Mouse (Mus musculus) layer of hippocampus, postnatal 10 days (tissue): ENCODE results near the gene Abcf2. TPM values are rescaled to one million over a fixed set of nuclear protein-coding genes. Genes with fewer than 3 reads are reported as not detected.
"Not testable (repeated sequence)": the region's sequence is repeated elsewhere in the genome, so short reads cannot be mapped to it uniquely, and the experiment has no call there.

Source experiments
- DNase-seq, 2 experiments: peaks; one replicate each; pipeline ENCODE4 v3.0.0; 2021; ENCODE audit warnings: low spot score in 2 of 2
- total RNA-seq, 2 experiments: library from RNA; stranded (reverse); gene quantifications; 2 replicates each; pipeline ENCODE4 v1.2.3; 2021

The Abcf2 gene
- total RNA-seq, 2 experiments from 2014 or later: 53.2 to 57.3 TPM

DNA sequence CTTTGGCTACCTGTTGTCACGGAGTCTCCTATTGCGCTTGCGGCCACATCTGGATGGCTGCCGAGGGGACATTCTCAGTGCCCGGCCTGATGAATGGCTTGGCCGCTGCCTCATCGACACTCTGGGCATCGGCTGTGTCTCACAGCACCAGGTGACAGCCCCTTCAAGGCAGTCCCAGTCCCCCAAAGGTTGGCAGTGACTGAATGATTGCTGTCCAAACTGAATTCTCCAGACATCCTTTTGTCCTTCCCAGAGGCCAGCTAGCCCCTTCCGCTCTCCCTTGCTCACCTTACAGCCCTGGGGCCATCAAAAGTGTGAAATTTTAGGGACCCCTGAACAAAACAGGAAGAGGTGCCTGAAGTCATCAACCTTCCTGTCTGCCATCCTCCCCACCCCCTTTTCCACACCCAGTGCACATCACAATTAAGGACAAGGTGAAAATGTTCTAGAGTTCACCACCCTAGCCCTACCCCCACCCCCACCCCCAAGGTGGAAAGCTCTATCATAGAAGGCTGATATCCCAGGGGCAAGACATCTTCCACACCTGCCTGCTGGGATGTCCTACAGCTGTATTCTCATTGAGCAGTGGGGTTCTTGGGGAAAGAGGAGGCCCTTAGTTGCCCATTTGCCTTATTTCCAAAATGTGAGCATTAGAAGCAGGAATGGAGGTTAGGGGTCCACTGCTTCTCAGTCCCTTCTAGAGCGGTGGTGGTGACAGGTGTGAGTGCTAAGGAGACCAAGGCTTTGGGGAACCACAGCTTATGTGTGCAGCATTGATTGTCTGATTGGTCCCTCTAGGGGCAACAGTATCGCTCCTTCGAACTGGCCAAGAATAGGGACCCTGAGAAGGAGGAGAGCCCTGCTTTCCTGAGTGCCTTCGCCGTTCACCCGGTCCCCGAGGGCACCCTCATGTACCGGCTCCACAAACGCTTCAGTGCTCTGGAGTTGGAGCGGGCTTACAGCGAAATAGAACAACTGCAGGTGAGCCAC is 12.5 kb upstream of the Abcf2 start:
- peak in 1 of 2 experiments; percentile 23 for DNase-seq

DNA sequence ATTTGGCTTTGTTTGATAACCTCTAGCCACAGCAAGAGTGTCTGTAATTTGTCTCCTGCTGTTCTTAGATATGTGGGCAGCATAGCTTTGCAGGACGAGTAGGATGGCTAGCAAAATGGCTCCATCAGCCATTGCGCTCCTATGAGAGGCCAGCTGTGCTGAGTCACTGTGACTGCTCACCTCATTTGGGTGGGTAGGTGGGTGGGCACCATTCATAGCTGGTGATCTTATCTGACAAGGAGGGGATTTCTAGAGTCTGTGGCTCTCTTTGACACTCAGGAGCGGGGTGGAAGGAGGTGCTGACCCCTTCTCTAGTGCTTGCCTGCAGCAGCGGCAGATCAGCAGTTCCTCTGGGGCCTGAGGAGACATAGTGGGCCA is 9.9 kb upstream of the Abcf2 start:
- DNase-seq: peak; percentile 34 to 39

DNA sequence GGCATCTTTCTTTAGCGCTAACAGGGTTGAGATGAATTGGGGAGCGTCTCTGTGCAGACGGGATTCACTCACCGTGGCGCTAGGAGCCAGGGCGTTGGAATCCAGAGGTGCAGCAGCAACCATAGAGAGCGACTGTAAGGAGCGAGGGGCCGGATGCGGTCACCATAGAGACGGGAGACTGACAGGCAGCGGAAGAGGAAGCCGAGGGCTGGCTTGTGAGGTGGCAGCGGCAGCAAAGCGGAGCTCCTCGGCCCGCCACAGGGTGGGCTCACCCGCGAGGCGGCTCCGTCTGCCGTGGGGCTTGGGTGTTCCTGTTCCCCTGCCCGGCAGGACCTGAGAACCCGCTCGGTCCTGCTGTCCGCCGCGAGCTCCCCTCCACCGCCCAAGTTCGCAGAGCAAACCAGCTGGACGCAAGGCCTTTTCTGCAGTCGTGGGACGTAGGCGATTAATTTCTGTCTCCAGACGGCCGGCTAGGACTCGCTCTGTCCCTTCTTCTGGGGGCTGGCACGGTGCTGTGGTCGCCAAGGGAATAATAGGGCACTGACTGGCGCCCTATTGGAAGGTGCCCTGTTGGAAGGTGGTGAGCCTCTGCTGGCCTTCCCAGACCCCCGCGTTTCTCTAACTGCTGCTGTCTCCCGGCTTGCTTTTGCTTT is 9.4 kb upstream of the Abcf2 start, which contains the start of gene Chpf2:
Chpf2 (plus strand) TSS at position 195 of the 653 bp plus-strand sequence.
- peak; percentile 77 to 83 for DNase-seq

DNA sequence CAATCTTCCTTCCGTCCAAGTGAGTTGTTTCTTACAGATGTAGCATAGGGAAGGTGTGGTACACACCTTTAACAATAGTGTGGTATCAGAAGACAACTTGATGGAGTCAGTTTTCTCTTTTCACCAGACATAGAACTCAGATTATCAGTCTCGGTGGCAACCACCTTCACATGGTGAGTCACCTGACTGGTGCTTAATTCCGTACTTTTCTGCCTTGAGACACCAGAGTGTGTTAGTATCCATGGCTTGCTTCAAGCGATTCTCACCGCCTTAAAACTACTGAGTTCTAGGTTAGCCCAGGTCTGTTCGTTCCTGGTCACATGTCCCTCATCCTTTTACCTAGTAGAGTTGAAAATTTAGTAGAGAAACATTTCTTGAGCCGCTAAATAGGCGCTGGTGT is 8.8 kb upstream of the Abcf2 start:
- DNase-seq: no peak

DNA sequence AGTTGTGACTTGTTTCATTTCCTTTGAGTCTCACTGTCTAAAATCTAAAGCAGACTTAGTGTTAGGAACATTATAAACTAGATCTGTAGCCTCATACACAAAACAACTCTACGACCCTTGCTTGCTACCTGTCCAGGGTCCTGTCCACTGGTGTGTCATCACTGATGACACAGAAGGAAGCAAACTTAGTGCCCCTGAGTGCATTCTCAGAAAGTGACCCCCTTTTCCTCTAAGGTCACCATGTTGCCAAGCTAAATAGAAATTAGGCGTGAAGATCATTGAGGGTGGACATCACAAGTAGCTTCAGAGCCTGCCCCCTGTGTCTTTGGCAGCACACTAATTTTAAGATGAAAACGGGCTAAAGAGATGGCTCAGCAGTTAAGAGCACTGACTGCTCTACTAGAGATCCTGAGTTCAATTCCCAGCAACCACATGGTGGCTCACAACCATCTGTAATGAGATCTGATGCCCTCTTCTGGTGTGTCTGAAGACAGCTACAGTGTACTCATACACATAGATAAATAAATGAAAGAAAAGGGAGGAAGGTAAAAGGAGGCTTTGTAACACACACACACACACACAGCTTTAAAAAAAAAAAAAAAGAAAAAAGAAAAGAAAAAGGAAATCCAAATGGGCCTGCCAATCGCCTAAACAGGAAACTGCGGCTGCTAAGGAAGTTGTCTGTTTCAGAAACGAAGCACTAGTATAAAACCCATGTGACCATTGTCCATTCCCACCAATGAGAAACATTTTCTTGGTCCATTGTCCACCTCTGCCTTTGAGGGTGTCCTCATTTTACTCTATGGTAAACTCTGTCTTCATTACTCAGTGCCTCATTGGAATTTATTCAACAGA is 1.1 kb upstream of the Abcf2 start:
- DNase-seq: no peak

DNA sequence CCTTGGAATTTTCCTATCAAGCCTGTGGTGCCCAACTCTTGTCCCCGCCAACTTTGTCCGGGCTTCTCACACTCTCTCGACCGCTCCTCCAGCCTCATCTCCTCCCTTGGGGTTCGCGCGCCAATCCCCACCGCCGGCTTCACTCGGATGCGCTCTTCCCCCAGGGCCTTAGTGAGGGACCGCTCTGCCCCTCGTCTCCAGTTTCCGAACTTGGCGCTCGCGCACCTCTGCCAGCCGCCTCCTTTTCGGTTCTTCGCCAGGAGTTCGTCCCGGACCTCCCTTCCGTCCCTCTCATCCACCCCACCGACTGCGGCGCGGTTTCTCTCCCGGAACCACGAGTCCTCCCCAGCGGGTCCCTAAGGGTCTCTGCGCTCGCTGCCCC is 475 bp downstream of the Abcf2 start:
- no peak for DNase-seq

DNA sequence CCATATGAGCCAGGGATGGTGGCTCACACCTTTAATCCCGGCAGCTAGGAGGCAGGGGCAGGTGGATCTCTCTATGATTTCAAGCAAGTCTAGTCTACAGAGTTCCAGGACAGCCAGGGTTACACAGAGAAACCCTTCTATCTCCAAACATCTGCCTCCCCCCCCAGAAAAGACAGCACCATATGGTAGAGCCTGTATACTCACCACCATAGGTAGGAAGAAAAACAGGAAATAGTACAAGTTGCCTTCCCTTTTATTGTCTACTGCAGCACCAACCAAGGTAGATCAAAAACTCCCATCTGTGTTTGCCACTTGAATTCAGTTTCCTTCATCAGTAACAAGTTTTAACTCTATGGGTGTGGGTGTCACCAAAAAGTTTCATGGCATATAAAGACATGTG is 1.3 kb downstream of the Abcf2 start:
- DNase-seq: no peak

DNA sequence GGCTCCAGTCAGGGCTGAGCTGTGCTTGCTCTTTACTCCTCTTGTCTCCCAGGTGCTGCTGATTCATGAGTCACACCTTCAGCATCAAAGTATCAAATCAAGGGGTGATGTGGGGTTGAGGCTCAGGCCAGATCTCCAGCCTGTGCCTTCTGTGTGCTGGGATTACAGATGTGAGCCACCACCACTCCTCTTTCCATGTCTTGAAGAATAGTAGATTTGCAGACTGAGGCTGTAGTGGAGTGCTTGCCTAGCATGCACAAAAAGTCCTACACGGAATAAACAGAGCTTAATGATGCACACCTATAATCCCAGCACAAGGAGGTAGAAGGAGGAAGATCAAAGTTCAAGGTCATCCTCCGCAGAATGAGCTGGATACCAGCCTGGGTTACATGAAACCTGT is 20.6 kb downstream of the Abcf2 start, which contains the start of gene 4931409K22Rik:
4931409K22Rik (minus strand) TSS at position 101 of the 400 bp plus-strand sequence.
- DNase-seq: no peak

DNA sequence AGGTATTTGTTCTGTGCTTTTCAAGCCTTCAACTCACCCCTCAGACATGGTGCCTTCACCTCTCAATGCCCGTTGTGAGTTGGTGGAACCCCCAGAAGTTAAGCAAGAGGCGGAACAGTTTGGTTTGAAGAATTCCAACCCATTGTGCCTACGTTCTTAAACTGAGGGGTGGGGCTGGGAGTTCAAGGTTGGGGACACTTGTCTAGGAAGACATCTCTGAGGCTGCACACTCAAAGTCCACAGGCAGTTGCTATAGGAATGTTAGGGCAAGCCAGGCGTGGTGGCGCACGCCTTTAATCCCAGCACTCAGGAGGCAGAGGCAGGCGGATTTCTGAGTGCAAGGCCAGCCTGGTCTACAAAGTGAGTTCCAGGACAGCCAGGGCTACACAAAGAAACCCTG is 21.9 kb downstream of the Abcf2 start:
- not testable (repeated sequence) for DNase-seq

DNA sequence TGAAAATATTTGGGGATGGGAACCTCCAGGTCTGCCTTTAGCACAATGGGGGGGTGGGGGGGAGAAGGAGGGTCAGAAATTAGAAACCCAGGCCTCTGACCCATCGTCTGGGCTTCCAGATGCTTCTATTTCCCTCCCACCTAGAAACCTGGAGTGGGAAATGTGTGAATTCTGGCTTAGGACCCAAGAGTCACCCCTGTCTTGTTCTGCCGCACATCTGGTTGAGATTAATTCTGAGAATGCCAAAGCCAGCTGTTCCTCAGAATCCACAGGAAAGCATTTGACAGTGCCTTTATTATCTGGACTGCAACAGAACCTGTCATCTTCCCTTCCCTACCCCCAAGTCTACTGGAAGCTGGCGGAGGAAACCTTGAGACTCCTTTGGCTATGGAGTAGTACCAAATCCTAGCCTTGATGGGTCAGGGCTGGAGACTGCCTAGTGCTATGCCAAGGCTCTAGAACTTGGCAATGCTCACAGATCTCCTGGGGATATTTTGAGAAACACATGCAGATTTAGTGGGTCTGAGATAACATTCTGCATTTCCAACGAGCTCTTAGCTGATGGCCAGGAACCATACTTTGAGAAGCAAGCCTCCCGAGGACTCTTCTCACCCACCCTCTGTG is 23.5 kb downstream of the Abcf2 start:
- no peak for DNase-seq

DNA sequence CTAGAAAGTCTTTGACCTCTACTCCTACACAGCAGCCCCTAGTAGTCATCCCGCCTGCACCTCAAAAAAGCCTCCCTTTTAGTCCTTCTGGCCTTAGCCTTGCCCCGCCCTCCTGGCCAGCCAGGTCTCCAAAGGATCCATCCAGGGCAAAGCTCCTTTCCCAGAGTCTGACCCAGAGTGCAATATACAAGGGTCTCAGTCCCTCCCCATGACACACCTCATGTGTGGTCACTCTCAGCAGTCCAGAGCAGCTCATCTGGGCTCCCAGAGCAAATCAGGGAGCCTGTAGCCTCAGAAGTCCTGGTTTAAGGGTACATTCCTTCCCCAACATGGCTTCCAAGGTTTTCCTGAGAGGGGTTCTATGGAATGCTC is 26.0 kb downstream of the Abcf2 start:
- DNase-seq: no peak

DNA sequence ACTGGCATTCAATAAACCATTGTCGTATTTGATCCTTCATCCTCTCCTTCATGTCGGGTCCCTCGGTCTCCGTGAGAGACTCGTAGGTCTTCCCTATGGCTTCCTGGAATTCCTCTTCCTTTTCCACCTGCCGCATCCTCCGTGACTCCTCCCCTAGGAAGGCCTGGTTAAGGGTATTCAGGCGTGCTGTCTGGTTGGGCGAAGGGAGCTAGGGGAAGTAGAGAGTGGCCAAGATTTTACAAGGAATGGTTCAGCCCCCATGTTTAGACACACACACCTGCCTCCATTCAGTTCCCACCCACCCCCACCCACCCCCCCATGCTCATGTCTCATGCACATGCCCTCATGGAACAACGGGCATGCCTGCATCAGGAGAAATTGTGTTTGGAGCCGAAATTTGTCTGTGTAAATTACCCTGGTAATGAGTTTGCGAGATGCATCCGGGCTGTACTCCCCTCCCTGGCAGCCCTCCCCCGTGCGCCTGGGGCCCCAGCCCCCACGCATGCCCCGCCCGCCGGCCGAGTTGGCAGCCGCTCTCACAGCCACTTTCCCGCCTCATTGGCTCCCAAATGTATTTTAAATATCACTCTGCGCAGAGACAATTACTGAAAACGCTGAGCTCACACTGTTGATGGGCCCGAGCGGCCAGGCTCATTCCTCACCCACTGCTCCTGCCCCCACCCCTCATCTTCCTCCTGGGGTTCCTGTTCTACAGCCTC is 26.5 kb downstream of the Abcf2 start:
- DNase-seq: peak; percentile 60 to 77

DNA sequence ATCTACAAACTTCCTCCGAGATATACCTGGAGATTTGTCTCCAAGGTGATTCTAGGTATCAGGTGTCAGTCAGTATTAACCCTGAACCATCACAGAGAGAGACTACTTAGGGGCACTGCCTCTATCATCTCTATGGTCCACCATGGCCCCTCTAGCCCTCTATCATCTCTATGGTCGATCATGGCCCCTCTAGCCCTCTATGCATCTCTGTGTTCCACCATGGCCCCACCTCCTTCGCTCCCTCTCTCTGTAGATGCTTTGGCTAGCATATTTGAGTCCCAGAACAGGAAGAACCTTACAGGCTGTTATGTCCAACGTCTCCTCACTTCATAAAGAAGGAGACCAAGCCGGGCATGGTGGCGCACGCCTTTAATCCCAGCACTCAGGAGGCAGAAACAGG is 34.6 kb downstream of the Abcf2 start:
- DNase-seq: no peak

DNA sequence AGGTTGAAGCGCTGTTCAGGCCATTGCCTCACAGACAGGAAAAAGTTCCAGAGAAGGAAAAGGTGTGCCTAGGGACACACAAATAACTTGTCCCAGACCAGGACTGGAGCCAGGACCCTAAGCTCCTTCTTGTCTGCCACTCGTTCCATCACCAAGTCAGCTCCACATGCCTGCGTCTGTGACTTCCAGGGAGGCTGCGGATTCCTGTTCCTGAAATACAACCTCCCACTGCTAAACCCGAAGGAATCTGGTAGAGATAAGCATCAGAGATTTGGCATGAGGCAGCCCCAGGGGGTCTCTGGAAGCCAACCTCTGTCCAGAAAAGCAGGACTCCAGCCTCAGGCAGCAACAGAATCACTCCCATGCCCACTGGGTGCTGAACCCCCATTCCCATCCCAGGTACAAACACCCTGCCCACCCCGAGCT is 36.1 kb downstream of the Abcf2 start:
- DNase-seq: no peak

DNA sequence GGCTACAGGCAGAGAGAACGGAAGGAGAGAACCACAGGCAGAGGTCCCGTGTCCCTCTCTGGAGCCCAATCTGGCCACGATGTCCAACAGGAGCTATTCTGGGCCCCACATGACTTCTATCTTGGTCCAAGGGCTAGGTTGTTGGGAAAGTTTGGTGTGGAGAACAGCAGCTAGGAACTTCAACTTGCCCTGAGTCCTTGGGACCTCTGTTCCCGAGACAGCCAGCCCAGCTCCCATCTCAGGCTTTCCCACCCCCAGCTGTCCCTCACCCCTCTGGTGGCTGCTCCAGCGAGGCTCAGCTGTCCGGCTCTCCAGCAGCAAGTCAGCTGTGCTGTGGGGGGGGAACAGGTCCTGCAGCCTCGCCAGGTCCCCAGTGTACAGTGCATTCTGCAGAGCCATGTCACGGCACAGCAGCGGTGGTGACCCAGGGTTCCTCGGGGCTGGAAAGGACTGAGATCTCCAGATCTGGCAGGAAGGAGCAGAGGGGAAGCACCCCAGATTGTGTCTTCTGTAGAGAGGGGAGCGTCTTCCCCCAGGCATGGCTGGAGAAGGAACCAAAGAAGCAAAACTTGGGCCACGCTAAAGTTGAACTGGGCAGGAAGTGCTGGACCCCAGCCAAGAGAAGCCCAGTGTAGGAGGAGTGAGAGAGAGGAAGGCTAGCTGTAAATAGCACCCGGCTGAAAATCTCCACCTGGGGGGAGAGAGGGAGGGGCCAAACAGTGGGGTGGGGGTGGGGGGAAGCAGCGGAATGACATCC is 36.7 kb downstream of the Abcf2 start, which contains the start of gene Asb10:
Asb10 (minus strand) TSS at position 592 of the 757 bp plus-strand sequence.
- DNase-seq: peak in 1 of 2 experiments; percentile 56

DNA sequence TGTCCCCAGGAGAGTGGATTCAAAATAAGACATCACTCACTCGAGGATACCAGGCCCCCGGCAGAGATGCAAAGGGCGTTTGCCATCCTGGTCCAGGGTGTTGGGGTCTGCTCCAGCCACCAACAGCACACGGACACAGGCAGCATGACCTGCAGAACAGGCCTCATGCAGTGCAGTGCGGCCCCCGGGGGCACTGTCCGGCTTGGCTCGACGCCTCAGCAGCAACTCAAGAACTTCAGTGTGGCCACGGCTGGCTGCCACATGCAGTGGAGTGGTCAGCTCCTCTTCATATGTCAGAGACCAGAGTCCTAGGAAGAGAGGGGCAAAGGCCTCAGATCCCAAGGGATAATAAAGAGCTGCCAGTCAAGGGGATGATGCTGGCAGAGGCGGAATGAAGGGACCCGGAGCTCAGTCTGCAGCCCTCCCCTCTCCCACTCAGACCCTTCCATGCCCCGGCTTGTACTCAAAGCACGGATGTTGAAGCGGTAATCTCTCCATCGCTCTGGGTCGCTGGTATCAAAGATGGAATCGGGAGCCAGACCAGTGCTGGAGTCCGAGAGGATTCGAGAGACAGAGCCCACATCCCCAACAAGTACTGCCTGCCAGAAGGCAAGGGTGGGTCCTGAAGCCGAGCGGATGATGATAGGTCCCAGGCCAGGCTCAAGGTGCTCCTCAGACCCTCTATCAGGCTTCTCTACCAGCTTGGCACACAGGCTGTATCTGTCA is 37.5 kb downstream of the Abcf2 start:
- no peak for DNase-seq

DNA sequence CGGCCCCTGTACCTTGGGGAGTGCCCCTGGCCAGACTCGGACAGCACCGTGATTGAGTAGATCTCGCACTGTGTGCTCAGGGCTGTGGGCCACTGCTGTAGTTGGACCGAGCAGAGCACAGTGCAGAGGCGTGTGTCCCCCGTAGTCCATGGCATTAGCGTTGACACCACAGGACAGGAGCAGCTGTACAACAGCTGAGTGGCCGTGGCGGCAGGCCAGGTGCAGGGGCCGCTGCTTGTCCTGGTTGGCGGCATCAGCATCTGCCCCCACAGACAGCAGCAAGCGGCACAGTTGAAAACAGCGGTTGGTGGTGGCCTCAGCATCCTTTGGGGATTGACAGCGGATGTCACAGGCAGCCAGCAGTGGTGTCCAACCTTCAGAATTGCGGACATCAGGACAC is 39.6 kb downstream of the Abcf2 start:
- DNase-seq: no peak

DNA sequence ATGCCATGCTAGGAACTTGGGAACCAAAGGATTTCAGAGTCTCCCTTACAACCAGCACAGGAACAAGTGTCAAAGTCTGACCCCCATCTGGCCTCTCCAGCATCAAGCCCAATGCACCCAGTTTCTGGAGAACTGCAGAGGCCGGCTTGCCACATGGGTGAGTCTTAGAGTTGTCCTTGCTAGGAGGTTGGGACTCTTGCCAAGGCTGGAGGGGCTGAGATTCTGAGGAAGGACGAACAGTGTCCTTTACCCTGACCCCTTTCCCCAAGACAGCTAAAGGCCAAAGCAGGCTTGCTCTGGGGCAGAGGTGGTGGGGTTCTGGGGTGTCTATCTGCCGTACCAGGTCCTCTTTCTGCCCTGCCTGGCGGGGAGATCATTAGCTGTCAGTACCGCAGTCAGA is 40.8 kb downstream of the Abcf2 start:
- no peak for DNase-seq

DNA sequence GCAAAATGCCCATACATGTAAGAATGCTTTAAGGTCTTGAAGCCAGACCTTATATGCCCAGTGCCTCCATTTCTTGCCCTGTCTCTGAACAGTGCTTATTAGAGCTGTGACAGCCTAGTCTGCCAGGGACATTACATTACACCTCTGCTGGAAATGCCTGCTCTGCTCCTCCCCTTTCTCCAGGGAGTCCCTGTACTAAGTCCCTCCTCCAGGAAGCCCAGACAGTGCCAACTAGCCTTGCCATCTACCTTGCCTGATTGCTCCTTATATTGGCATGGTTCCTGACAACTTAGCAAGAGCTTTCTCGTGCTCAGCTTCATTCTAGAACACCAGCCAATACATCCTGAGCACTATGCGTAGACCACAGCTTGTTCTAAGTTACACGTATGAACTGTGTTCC is 41.5 kb downstream of the Abcf2 start:
- no peak for DNase-seq
